ENCODE assay signal across 18 mouse cellular contexts in genomic region chr7:130385732-130386294, GRCm38 (mm10).
DNase-seq lines count a peak whose midpoint lies in the region; ATAC-seq and TF ChIP-seq lines count a peak whose summit lies in the region.
"Had no signal": no experiment of that assay in that cellular context is flagged by ENCODE, and none has a peak within 500 bp of the region (broad histone marks: within the 10 kb centered on the region; RNA-seq: fewer than 3 reads in every experiment).

No protein-coding gene starts in this region.

- no peak overlapping the region for H3K27ac ChIP-seq in heart, embryonic 10.5 days
- H3K27ac ChIP-seq in hindbrain, embryonic 12.5 days: peak overlapping the region; percentile 44; the same call in 1 of the 2 replicates
- no peak overlapping the region for H3K27ac ChIP-seq in midbrain, embryonic 14.5 days (replicated peaks; ENCODE audit: low read depth, low read length)
- H3K27ac ChIP-seq: embryonic facial prominence, embryonic 13.5 days; kidney, postnatal 0 days; limb, embryonic 15.5 days; stomach, postnatal 0 days had no signal

- H3K4me2 ChIP-seq in hindbrain, embryonic 12.5 days (replicated peaks): no peak overlapping the region
- no peak overlapping the region for H3K4me2 ChIP-seq in midbrain, embryonic 14.5 days (ENCODE audit: low read length)
- H3K4me2 ChIP-seq: embryonic facial prominence, embryonic 13.5 days; limb, embryonic 15.5 days had no signal

- H3K4me1 ChIP-seq in heart, embryonic 10.5 days: no peaks in the 10 kb centered on the region
- peaks cover 20% of the 10 kb centered on the region for H3K4me1 ChIP-seq in hindbrain, embryonic 12.5 days
- peaks cover 8% of the 10 kb centered on the region; the same call in 1 of the 2 replicates for H3K4me1 ChIP-seq in midbrain, embryonic 14.5 days (ENCODE audit: control insufficient read depth, insufficient read depth, low read length)
- H3K4me1 ChIP-seq: limb, embryonic 15.5 days had no signal

- TF ChIP-seq POLR2A in brain, embryonic 14.5 days (IDR thresholded peaks at IDR 0.05; ENCODE audit: borderline replicate concordance, extremely low read depth, insufficient read depth, insufficient read length, poor library complexity, severe bottlenecking): no peak

- 92% methylated on average over 8 of the region's 8 CpGs for WGBS in heart, embryonic 10.5 days
- 48% methylated on average over 8 of the region's 8 CpGs for WGBS in hindbrain, embryonic 12.5 days
- WGBS in midbrain, embryonic 14.5 days: 27% methylated on average over 8 of the region's 8 CpGs

- H3K9me3 ChIP-seq in heart, embryonic 10.5 days: no peaks in the 10 kb centered on the region
- H3K9me3 ChIP-seq in hindbrain, embryonic 12.5 days (replicated peaks): no peaks in the 10 kb centered on the region
- no peaks in the 10 kb centered on the region for H3K9me3 ChIP-seq in midbrain, embryonic 14.5 days (ENCODE audit: control insufficient read depth, low read length)
- H3K9me3 ChIP-seq: embryonic facial prominence, embryonic 13.5 days; limb, embryonic 15.5 days had no signal

- no peak for TF ChIP-seq CTCF in brain, embryonic 14.5 days (IDR thresholded peaks at IDR 0.05; ENCODE audit: borderline replicate concordance, extremely low read depth, insufficient read depth, insufficient read length)

- ATAC-seq in hindbrain, embryonic 12.5 days (ENCODE audit: low FRiP score): peak; percentile 30; the same call in 1 of the 2 replicates
- ATAC-seq in midbrain, embryonic 14.5 days (ENCODE audit: low FRiP score, low TSS enrichment): no peak

- peak; percentile 70 for DNase-seq in heart, adult 11 months
- no peak for DNase-seq in heart, embryonic 10.5 days (ENCODE audit: low spot score)
- DNase-seq in brain, embryonic 14.5 days (ENCODE audit: low read depth): peak; percentile 77
- peak; percentile 54 for DNase-seq in midbrain, embryonic 14.5 days
- DNase-seq in kidney, postnatal 25 days: no peak
- no peak for DNase-seq in urinary bladder, postnatal 10 days (ENCODE audit: low spot score)
- DNase-seq: adrenal gland, postnatal 36 days; cerebellum, adult 9-11 months; gastrocnemius, postnatal 36 days; kidney, adult 18-20 months; right cerebral cortex, postnatal 4 days; thymus, postnatal 14 days had no signal

- peaks cover 17% of the 10 kb centered on the region; the same call in 1 of the 2 replicates for H3K36me3 ChIP-seq in heart, embryonic 10.5 days
- no peaks in the 10 kb centered on the region; the same call in 1 of the 2 replicates for H3K36me3 ChIP-seq in hindbrain, embryonic 12.5 days
- 0 out of 2 replicates have a peak, but pooled peaks cover 7% of the 10 kb centered on the region for H3K36me3 ChIP-seq in midbrain, embryonic 14.5 days (ENCODE audit: control insufficient read depth, insufficient read depth, low read length)

- no peak overlapping the region for H3K9ac ChIP-seq in hindbrain, embryonic 12.5 days
- no peak overlapping the region for H3K9ac ChIP-seq in midbrain, embryonic 14.5 days (replicated peaks; ENCODE audit: low read length)
- H3K9ac ChIP-seq: embryonic facial prominence, embryonic 13.5 days; limb, embryonic 15.5 days had no signal

- H3K27me3 ChIP-seq in heart, embryonic 10.5 days (ENCODE audit: insufficient read depth, poor library complexity, severe bottlenecking): no peaks in the 10 kb centered on the region
- no peaks in the 10 kb centered on the region for H3K27me3 ChIP-seq in hindbrain, embryonic 12.5 days
- no peaks in the 10 kb centered on the region; the same call in 1 of the 2 replicates for H3K27me3 ChIP-seq in midbrain, embryonic 14.5 days (ENCODE audit: control insufficient read depth, insufficient read depth, low read length)
- H3K27me3 ChIP-seq: embryonic facial prominence, embryonic 13.5 days; limb, embryonic 15.5 days; megakaryocyte, embryonic 14.5 days had no signal

- no peak overlapping the region for H3K4me3 ChIP-seq in heart, embryonic 10.5 days
- no peak overlapping the region for H3K4me3 ChIP-seq in hindbrain, embryonic 12.5 days
- no peak overlapping the region for H3K4me3 ChIP-seq in midbrain, embryonic 14.5 days (replicated peaks; ENCODE audit: low read depth, low read length)
- H3K4me3 ChIP-seq: embryonic facial prominence, embryonic 13.5 days; limb, embryonic 15.5 days; megakaryocyte, embryonic 14.5 days had no signal

Comparison
In these comparisons a context has a peak if more than half of its experiments do, and no peak if none do; other contexts are left out.
1. DNase-seq: peak in heart, adult 11 months (single experiment), brain, embryonic 14.5 days (single experiment) and midbrain, embryonic 14.5 days (single experiment); none in heart, embryonic 10.5 days (single experiment), kidney, postnatal 25 days (0 of 2) and urinary bladder, postnatal 10 days (single experiment).